Mouse (Mus musculus) ES-Bruce4 (cell line): ENCODE measurements at regions not wholly inside any gene's neighbourhood (a gene's known extent, or its start where the extent isn't known, plus 50 kb on each side); places are given as distances from the start of the nearest gene placed in this dataset.

Experiments used
- CTCF ChIP-seq: IDR thresholded peaks from one replicate; pipeline ENCODE4 v1.8.1; 2011; ENCODE audit warnings: low read depth, low read length
- EP300 ChIP-seq: IDR thresholded peaks from 2 replicates; pipeline ENCODE4 v1.6.1; 2011; ENCODE audit warnings: low read depth, low read length; ENCODE audit not compliant: insufficient read depth
- POLR2A ChIP-seq: IDR thresholded peaks from one replicate; pipeline ENCODE4 v1.8.1; 2011; ENCODE audit warnings: low read length; ENCODE audit not compliant: insufficient read depth

GRCm38 (mm10) chr9:32936462-32936861 is 300.4 kb downstream of the Ets1 start:
- TF ChIP-seq POLR2A (no peak), CTCF (no peak), EP300 (no peak)
